Mouse (Mus musculus): ENCODE results near the gene Decr2.
A peak's percentile ranks its signal among the peaks of the same experiment; 100 is the strongest.
"Not testable (repeated sequence)": the region's sequence is repeated elsewhere in the genome, so short reads cannot be mapped to it uniquely, and the experiment has no call there.

Decr2 gene

GRCm38 (mm10) chr17:26057278-26057677 lies 32.9 kb downstream of the Decr2 start:
- DNase-seq: no peak

GRCm38 (mm10) chr17:26055164-26055563 lies 35.0 kb downstream of the Decr2 start:
- DNase-seq: no peak

GRCm38 (mm10) chr17:26054133-26054845 lies 35.8 kb downstream of the Decr2 start:
- DNase-seq: no peak

- DNase-seq: no peak
Observed at GRCm38 (mm10) chr17:26052706-26053105, 37.4 kb downstream of the Decr2 start.

- no peak for DNase-seq
Observed at GRCm38 (mm10) chr17:26052074-26052473, 38.1 kb downstream of the Decr2 start.

GRCm38 (mm10) chr17:26048118-26048517 lies 42.0 kb downstream of the Decr2 start:
- DNase-seq: no peak

- DNase-seq: peak; percentile 51 to 61
Observed at GRCm38 (mm10) chr17:26046253-26046997, 43.7 kb downstream of the Decr2 start.

GRCm38 (mm10) chr17:26045285-26045684 lies 44.9 kb downstream of the Decr2 start:
- DNase-seq: no peak

- DNase-seq: peak; percentile 90 to 91
Observed at GRCm38 (mm10) chr17:26043249-26043636, 46.9 kb downstream of the Decr2 start.

- peak; percentile 47 to 55 for DNase-seq
Observed at GRCm38 (mm10) chr17:26042599-26043248, 47.4 kb downstream of the Decr2 start.

- DNase-seq: peak; percentile 70 to 75
Observed at GRCm38 (mm10) chr17:26041111-26041802, 48.9 kb downstream of the Decr2 start.

- not testable (repeated sequence) for DNase-seq
Observed at GRCm38 (mm10) chr17:26040711-26041110, 49.4 kb downstream of the Decr2 start.

- DNase-seq: no peak
Observed at GRCm38 (mm10) chr17:26032037-26032436, 58.1 kb downstream of the Decr2 start.

- peak; percentile 70 to 76 for DNase-seq
Observed at GRCm38 (mm10) chr17:26031583-26031982, 58.6 kb downstream of the Decr2 start.
